Mouse (Mus musculus): Measurements from ENCODE around the gene Syngap1.

GRCm38 (mm10) chr17:26937883-26938695 lies 3.0 kb upstream of the Syngap1 start:
- no peak for TF ChIP-seq CTCF (IDR thresholded peaks at IDR 0.05; ENCODE audit: low read depth)
- TF ChIP-seq EP300 (optimal IDR thresholded peaks at IDR 0.05): no peak
